Comparison of ENCODE assay signal across 8 mouse cellular contexts in genomic region chr16:18347931-18348600, GRCm38 (mm10). TPM values are rescaled to one million over a fixed set of nuclear protein-coding genes. Genes with fewer than 3 reads are reported as not detected.
DNase-seq lines count a peak whose midpoint lies in the region; ATAC-seq lines count a peak whose summit lies in the region.

Tango2 (minus strand) TSS chr16:18348103.
Arvcf (plus strand) TSS chr16:18348182.

- peak within 1 kb of the TSS; percentile 73 for H3K4me3 ChIP-seq in heart, embryonic 11.5 days (ENCODE audit: low read depth, low read length)
- peak within 1 kb of the TSS; percentile 75 for H3K4me3 ChIP-seq in kidney, embryonic 16.5 days (ENCODE audit: low read length)

- 1% methylated on average over 44 of the region's 44 CpGs for WGBS in heart, embryonic 11.5 days (ENCODE audit: insufficient replicate concordance)
- under 1% methylated on average over 44 of the region's 44 CpGs for WGBS in kidney, embryonic 16.5 days

- ATAC-seq in CD4-positive, CD25-positive, alpha-beta regulatory T cell, adult 4 months: no peak
- no peak for ATAC-seq in erythroid progenitor cell, adult 5-6 weeks (replicated peaks; ENCODE audit: low FRiP score, poor library complexity, severe bottlenecking)
- ATAC-seq in heart, embryonic 11.5 days (replicated peaks; ENCODE audit: insufficient number of reproducible peaks, low FRiP score, low TSS enrichment): peak; percentile 67
- ATAC-seq in kidney, embryonic 16.5 days (ENCODE audit: low FRiP score, low TSS enrichment): peak; percentile 92
- 0 out of 2 replicates have a peak, but pooled peaks have one; percentile 7 for ATAC-seq in monocyte, adult 5-6 weeks (replicated peaks; ENCODE audit: insufficient number of reproducible peaks, low FRiP score, low TSS enrichment, poor library complexity, severe bottlenecking)

- H3K9me3 ChIP-seq in heart, embryonic 11.5 days (replicated peaks; ENCODE audit: control insufficient read depth, low read length): no peaks in the 10 kb centered on the region
- no peaks in the 10 kb centered on the region for H3K9me3 ChIP-seq in kidney, embryonic 16.5 days (ENCODE audit: low read length)

- H3K4me1 ChIP-seq in heart, embryonic 11.5 days (ENCODE audit: control insufficient read depth, insufficient read depth, low read length): peaks cover 15% of the 10 kb centered on the region
- peaks cover 10% of the 10 kb centered on the region for H3K4me1 ChIP-seq in kidney, embryonic 16.5 days (ENCODE audit: insufficient read depth, low read length)

- peak within 1 kb of the TSS; percentile 72 for H3K9ac ChIP-seq in heart, embryonic 11.5 days (ENCODE audit: low read depth, low read length)
- peak within 1 kb of the TSS; percentile 81 for H3K9ac ChIP-seq in kidney, embryonic 16.5 days (replicated peaks; ENCODE audit: low read length)

- no peaks in the 10 kb centered on the region for H3K36me3 ChIP-seq in heart, embryonic 11.5 days (ENCODE audit: control insufficient read depth, insufficient read depth, low read length)
- H3K36me3 ChIP-seq in kidney, embryonic 16.5 days (ENCODE audit: insufficient read depth, low read length): no peaks in the 10 kb centered on the region

- peaks cover 27% of the 10 kb centered on the region for H3K27me3 ChIP-seq in heart, embryonic 11.5 days (ENCODE audit: control insufficient read depth, insufficient read depth, low read length)
- H3K27me3 ChIP-seq in kidney, embryonic 16.5 days (ENCODE audit: insufficient read depth, low read length): peaks cover 24% of the 10 kb centered on the region

- no peak within 1 kb of the TSS for H3K27ac ChIP-seq in heart, embryonic 11.5 days (ENCODE audit: low read depth, low read length)
- H3K27ac ChIP-seq in kidney, embryonic 16.5 days (ENCODE audit: low read length): no peak within 1 kb of the TSS

- peak within 1 kb of the TSS; percentile 99 for H3K4me2 ChIP-seq in heart, embryonic 11.5 days
- peak within 1 kb of the TSS; percentile 98 for H3K4me2 ChIP-seq in kidney, embryonic 16.5 days (replicated peaks; ENCODE audit: low read depth, low read length)

- DNase-seq in CD4-positive, CD25-positive, alpha-beta regulatory T cell, adult 2 months (ENCODE audit: low read depth, low spot score): peak; percentile 61
- peak; percentile 78 for DNase-seq in liver
- DNase-seq in spleen, postnatal 4 days (ENCODE audit: low spot score in 2 of 2): peak; percentile 72 to 81

RNA-seq across cellular contexts. Expression of gene Tango2, which starts in this region (rescaled TPM):
- 10 to 100 TPM; 71.4 to 94.5 TPM for polyA plus RNA-seq in CD4-positive, CD25-positive, alpha-beta regulatory T cell, adult 4 months (2017; shearing (Covaris generic))
- 61.3 and 62.5 TPM in 2 replicates for total RNA-seq in erythroid progenitor cell, adult 5-6 weeks (2015; ENCODE audit: low replicate concordance)
- 47.2 and 51.9 TPM in 2 replicates for total RNA-seq in erythroid progenitor cell, adult 5-6 weeks (2017; ENCODE audit: low replicate concordance)
- polyA plus RNA-seq in heart, embryonic 11.5 days (2014; fragmentation: Nextera tagmentation; extraction: Ambion mirVana): 56.3 and 62.1 TPM in 2 replicates
- 29.1 and 31.0 TPM in 2 replicates for polyA plus RNA-seq in kidney, embryonic 16.5 days (2015; fragmentation: Nextera tagmentation; extraction: Ambion mirVana)
- total RNA-seq in monocyte, adult 5-6 weeks (2017): 15.3 to 37.3 TPM (median 31.7 TPM) in 3 replicates

RNA-seq across cellular contexts. Expression of gene Arvcf, which starts in this region (rescaled TPM):
- under 1 TPM in 1 of 2 experiments, not detected in 1; 0.91 TPM for polyA plus RNA-seq in CD4-positive, CD25-positive, alpha-beta regulatory T cell, adult 4 months (2017; shearing (Covaris generic))
- total RNA-seq in erythroid progenitor cell, adult 5-6 weeks (2015; ENCODE audit: low replicate concordance): 3.2 and 8.8 TPM in 2 replicates
- 6.2 and 22.0 TPM in 2 replicates for total RNA-seq in erythroid progenitor cell, adult 5-6 weeks (2017; ENCODE audit: low replicate concordance)
- 19.5 and 23.4 TPM in 2 replicates for polyA plus RNA-seq in heart, embryonic 11.5 days (2014; fragmentation: Nextera tagmentation; extraction: Ambion mirVana)
- polyA plus RNA-seq in kidney, embryonic 16.5 days (2015; fragmentation: Nextera tagmentation; extraction: Ambion mirVana): 31.0 and 31.2 TPM in 2 replicates
- total RNA-seq in monocyte, adult 5-6 weeks (2017): 1.4 to 2.2 TPM (median 1.7 TPM) in 3 replicates

Comparison
In these comparisons a context has a peak if more than half of its experiments do, and no peak if none do; other contexts are left out.
1. RNA of gene Arvcf (polyA plus RNA-seq): 31.0 to 31.2 TPM in kidney, embryonic 16.5 days and 19.5 to 23.4 TPM in heart, embryonic 11.5 days; 0.91 TPM in CD4-positive, CD25-positive, alpha-beta regulatory T cell, adult 4 months; every median in the first group is over 10 times any median in the second.
2. ATAC-seq: peak in heart, embryonic 11.5 days (single experiment), kidney, embryonic 16.5 days (single experiment) and monocyte, adult 5-6 weeks (single experiment); none in CD4-positive, CD25-positive, alpha-beta regulatory T cell, adult 4 months (single experiment) and erythroid progenitor cell, adult 5-6 weeks (single experiment).
3. Peak in every context shown above with its lines, with median percentiles within 50 percentile points of each other: DNase-seq.